Mouse (Mus musculus): ENCODE results near the gene Klhl42. TPM values are rescaled to one million over a fixed set of nuclear protein-coding genes. Genes with fewer than 3 reads are reported as not detected.

The Klhl42 gene
- polyA plus RNA-seq, 2 experiments = 1.9 to 2.0 TPM

DNA sequence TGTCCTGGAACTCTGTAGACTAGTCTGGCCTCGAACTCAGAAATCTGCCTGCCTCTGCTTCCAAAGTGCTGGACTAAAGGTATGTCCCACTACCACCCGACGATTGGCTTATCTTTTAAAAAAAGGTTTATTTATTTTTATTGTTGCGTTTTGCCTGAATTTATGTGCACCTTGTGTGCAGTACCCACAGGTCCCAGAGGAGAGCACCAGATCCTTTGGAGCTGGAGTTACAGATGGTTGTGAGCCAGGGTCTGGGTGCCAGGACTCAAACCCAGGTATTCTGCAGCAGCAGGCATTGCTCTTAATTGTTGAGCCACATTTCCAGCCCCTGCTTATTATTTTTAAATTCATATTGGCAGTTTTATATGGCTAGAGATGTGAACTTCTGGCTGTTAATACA is 4.9 kb downstream of the Klhl42 start:
- Histone ChIP-seq H3K27me3 (ENCODE audit: control insufficient read depth, insufficient read depth, low read length) (no peaks in the 10 kb centered on the region), H3K9ac (replicated peaks) (no peak overlapping the region), H3K36me3 (replicated peaks; ENCODE audit: control insufficient read depth, insufficient read depth, low read depth) (no peaks in the 10 kb centered on the region; the same call in 1 of the 2 replicates), H3K4me3 (ENCODE audit: insufficient read depth in 1 of 2, low read depth in 2 of 2, low read length in 2 of 2) (no peak overlapping the region), H3K4me2 (ENCODE audit: low read depth) (no peak overlapping the region), H3K27ac (no peak overlapping the region), H3K4me1 (replicated peaks; ENCODE audit: control insufficient read depth in 2 of 2, insufficient read depth in 2 of 2, low read length in 1 of 2) (peaks cover 2 to 10% of the 10 kb centered on the region in 2 experiments; a peak in 2 of 4 replicates), H3K9me3 (ENCODE audit: control insufficient read depth, low read length) (no peaks in the 10 kb centered on the region)
- TF ChIP-seq EP300 (IDR thresholded peaks at IDR 0.05; ENCODE audit: low read depth) (no peak), CTCF (IDR thresholded peaks at IDR 0.05; ENCODE audit: low read depth) (no peak)
- ATAC-seq (ENCODE audit: insufficient read depth) (no peak), DNase-seq (ENCODE audit: low read depth in 3 of 3, low spot score in 3 of 3) (no peak)
- 78% methylated on average over 4 of the region's 4 CpGs for WGBS (ENCODE audit: insufficient replicate concordance)

DNA sequence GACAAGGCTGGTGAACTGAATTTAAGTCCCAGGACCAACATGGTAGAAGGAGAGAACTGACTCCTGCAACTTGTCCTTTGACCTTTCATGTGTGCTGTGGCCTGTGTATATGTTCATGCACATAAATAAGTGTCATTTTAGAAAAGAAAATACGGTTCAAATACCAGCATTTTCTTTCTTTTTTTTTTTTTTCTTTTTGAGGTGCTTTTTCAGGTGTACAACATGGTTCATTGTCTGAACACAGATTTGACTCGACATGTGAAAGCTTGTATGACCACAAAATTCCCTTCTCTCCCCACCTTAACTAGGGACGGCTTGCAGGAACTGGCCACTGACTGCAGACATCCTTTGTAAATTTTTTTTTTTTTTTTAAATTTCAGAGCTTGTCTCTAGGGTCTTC is 5.8 kb downstream of the Klhl42 start:
- no peak overlapping the region for H3K27ac ChIP-seq
- ATAC-seq (ENCODE audit: insufficient read depth) = no peak
- 57% methylated on average over 3 of the region's 3 CpGs for WGBS (ENCODE audit: insufficient replicate concordance)

DNA sequence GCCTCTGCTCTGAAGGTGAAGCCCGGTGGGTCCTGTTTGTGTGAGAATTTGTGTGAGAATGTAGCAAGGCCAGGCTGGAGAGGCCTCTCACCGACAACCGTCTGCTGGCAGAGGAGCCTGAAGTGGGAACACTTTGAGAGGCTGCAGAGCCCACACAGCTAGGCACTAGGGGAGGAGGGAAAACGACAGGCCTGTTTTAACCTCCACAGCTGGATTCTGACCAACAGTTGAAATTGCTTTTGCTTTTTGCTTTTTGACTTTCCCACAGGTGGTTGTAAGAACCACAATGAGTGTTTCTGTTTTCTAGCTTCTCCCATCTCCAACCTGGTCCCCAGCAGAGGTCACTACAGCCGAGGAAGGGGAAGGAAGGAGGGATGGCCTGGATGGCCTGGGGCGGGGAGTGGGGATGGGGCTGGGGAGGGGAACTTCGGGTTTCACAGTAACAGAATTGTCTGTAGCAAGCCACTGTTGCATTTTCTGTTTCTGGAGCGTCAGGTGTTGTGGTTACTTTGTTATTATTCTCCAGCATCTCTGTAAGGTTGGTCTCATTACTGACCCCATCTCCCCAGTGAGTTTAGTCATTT is 6.3 kb downstream of the Klhl42 start:
- no peak overlapping the region for H3K4me3 ChIP-seq (ENCODE audit: insufficient read depth in 1 of 2, low read depth in 2 of 2, low read length in 2 of 2)
- H3K27ac ChIP-seq = no peak overlapping the region
- TF ChIP-seq EP300 (IDR thresholded peaks at IDR 0.05; ENCODE audit: low read depth) (no peak), CTCF (IDR thresholded peaks at IDR 0.05; ENCODE audit: low read depth) (no peak)
- no peaks in the 10 kb centered on the region; the same call in 1 of the 2 replicates for H3K36me3 ChIP-seq (replicated peaks; ENCODE audit: control insufficient read depth, insufficient read depth, low read depth)
- no peaks in the 10 kb centered on the region for H3K27me3 ChIP-seq (ENCODE audit: control insufficient read depth, insufficient read depth, low read length)
- H3K4me1 ChIP-seq (replicated peaks; ENCODE audit: control insufficient read depth in 2 of 2, insufficient read depth in 2 of 2, low read length in 1 of 2) = peaks cover 2 to 10% of the 10 kb centered on the region in 2 experiments; a peak in 2 of 4 replicates
- ATAC-seq (ENCODE audit: insufficient read depth) (no peak), DNase-seq (ENCODE audit: low read depth in 3 of 3, low spot score in 3 of 3) (no peak)
- 54% methylated on average over 8 of the region's 8 CpGs for WGBS (ENCODE audit: insufficient replicate concordance)
- H3K9ac ChIP-seq (replicated peaks) = no peak overlapping the region
- no peaks in the 10 kb centered on the region for H3K9me3 ChIP-seq (ENCODE audit: control insufficient read depth, low read length)
- H3K4me2 ChIP-seq (ENCODE audit: low read depth) = no peak overlapping the region

More for the DNA sequence above, 5.8 kb downstream of the Klhl42 start:
- H3K36me3 ChIP-seq (replicated peaks; ENCODE audit: control insufficient read depth, insufficient read depth, low read depth) = no peaks in the 10 kb centered on the region; the same call in 1 of the 2 replicates
- no peak overlapping the region for H3K4me2 ChIP-seq (ENCODE audit: low read depth)
- peaks cover 2 to 10% of the 10 kb centered on the region in 2 experiments; a peak in 2 of 4 replicates for H3K4me1 ChIP-seq (replicated peaks; ENCODE audit: control insufficient read depth in 2 of 2, insufficient read depth in 2 of 2, low read length in 1 of 2)
- TF ChIP-seq EP300 (IDR thresholded peaks at IDR 0.05; ENCODE audit: low read depth) = no peak
- TF ChIP-seq CTCF (IDR thresholded peaks at IDR 0.05; ENCODE audit: low read depth) = no peak
- no peak for DNase-seq (ENCODE audit: low read depth in 3 of 3, low spot score in 3 of 3)
- no peaks in the 10 kb centered on the region for H3K9me3 ChIP-seq (ENCODE audit: control insufficient read depth, low read length)
- H3K4me3 ChIP-seq (ENCODE audit: insufficient read depth in 1 of 2, low read depth in 2 of 2, low read length in 2 of 2) = no peak overlapping the region
- H3K9ac ChIP-seq (replicated peaks) = no peak overlapping the region
- H3K27me3 ChIP-seq (ENCODE audit: control insufficient read depth, insufficient read depth, low read length) = no peaks in the 10 kb centered on the region

DNA sequence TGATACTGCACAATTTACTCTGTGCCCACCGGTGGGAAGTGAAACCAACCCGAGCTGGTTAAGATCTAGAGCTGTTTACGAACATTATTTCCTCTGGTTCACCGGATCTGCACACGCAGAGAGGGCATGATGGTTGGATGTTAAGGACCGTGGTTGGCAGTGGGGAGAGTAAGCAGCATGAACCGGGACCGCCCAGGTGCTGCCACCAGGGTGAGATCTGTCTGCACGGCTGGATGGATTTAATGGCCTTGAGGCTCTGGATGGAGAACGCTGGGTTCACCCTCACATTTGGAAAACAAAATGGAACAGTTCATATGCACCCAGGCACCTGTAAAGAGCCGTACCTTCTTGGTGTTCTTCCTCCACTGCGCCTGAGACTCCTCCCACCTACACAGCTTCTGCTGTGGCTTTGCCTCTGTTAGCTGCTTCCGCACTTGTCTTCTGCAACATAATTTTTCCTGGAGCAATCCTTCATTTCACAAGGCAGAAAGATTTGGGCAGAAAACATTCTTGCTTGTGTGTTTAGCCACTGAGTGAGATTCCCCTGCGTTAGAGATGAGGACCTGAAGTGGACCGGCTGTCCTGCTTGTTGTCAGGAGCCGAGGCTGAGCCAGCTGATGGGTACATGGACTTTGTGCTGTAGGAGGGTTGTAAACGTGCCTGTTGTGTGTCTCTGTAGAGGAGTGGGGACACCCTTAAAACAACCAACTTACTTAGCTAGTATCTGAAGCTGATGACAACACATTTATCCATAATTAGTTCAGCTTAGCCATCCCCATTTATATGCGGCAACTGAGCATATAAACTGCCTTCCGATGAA is 8.5 kb downstream of the Klhl42 start:
- H3K9ac ChIP-seq (replicated peaks) = no peak overlapping the region
- ATAC-seq (ENCODE audit: insufficient read depth) (no peak), DNase-seq (ENCODE audit: low read depth in 3 of 3, low spot score in 3 of 3) (no peak)
- H3K27me3 ChIP-seq (ENCODE audit: control insufficient read depth, insufficient read depth, low read length) = no peaks in the 10 kb centered on the region
- no peak overlapping the region for H3K4me2 ChIP-seq (ENCODE audit: low read depth)
- no peak overlapping the region for H3K27ac ChIP-seq
- H3K4me1 ChIP-seq (replicated peaks; ENCODE audit: control insufficient read depth in 2 of 2, insufficient read depth in 2 of 2, low read length in 1 of 2) = no peaks in the 10 kb centered on the region; a peak in 1 of 4 replicates
- TF ChIP-seq EP300 (IDR thresholded peaks at IDR 0.05; ENCODE audit: low read depth) (no peak), CTCF (IDR thresholded peaks at IDR 0.05; ENCODE audit: low read depth) (no peak)
- no peak overlapping the region for H3K4me3 ChIP-seq (ENCODE audit: insufficient read depth in 1 of 2, low read depth in 2 of 2, low read length in 2 of 2)
- no peaks in the 10 kb centered on the region for H3K9me3 ChIP-seq (ENCODE audit: control insufficient read depth, low read length)
- no peaks in the 10 kb centered on the region; the same call in 1 of the 2 replicates for H3K36me3 ChIP-seq (replicated peaks; ENCODE audit: control insufficient read depth, insufficient read depth, low read depth)
- 74% methylated on average over 19 of the region's 19 CpGs for WGBS (ENCODE audit: insufficient replicate concordance)

DNA sequence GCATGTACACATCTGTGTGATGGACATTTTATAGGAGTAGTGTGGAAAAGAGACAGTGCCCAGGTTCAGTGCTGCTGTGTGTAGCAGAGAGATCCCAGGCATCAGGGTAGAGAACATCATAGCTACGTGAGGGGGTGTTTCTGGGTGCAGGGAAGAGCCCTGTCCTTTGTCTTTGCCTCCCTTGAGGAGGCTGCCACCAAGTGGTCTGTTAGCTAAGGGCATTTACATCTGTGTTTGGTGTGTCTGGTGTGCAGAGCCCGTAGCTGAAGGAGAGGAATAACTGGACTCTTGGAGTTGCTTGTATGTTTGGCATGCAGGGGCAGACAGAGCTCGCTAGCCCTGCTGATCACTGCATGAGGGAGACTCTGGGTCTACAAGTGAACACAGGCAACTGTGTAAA is 11.1 kb downstream of the Klhl42 start:
- Histone ChIP-seq H3K4me1 (replicated peaks; ENCODE audit: control insufficient read depth in 2 of 2, insufficient read depth in 2 of 2, low read length in 1 of 2) (no peaks in the 10 kb centered on the region; a peak in 1 of 4 replicates), H3K9ac (replicated peaks) (no peak overlapping the region), H3K4me2 (ENCODE audit: low read depth) (no peak overlapping the region), H3K27ac (no peak overlapping the region), H3K9me3 (ENCODE audit: control insufficient read depth, low read length) (no peaks in the 10 kb centered on the region), H3K4me3 (ENCODE audit: insufficient read depth in 1 of 2, low read depth in 2 of 2, low read length in 2 of 2) (no peak overlapping the region), H3K27me3 (ENCODE audit: control insufficient read depth, insufficient read depth, low read length) (no peaks in the 10 kb centered on the region), H3K36me3 (replicated peaks; ENCODE audit: control insufficient read depth, insufficient read depth, low read depth) (no peaks in the 10 kb centered on the region; the same call in 1 of the 2 replicates)
- ATAC-seq (ENCODE audit: insufficient read depth) = no peak
- 62% methylated on average over 3 of the region's 3 CpGs for WGBS (ENCODE audit: insufficient replicate concordance)
- DNase-seq (ENCODE audit: low read depth in 3 of 3, low spot score in 3 of 3) = no peak
- no peak for TF ChIP-seq EP300 (IDR thresholded peaks at IDR 0.05; ENCODE audit: low read depth)
- TF ChIP-seq CTCF (IDR thresholded peaks at IDR 0.05; ENCODE audit: low read depth) = peak; percentile 33
